Mouse (Mus musculus) hindbrain, embryonic 12.5 days (tissue): ENCODE measurements around the gene Il2rb. TPM values are rescaled to one million over a fixed set of nuclear protein-coding genes. Genes with fewer than 3 reads are reported as not detected.

ENCODE experiments used
- ATAC-seq: fragments of 200-750 bp; cut with Nextera tagmentation; 2 replicates; pipeline ENCODE4 v1.8.0; 2017; ENCODE audit warnings: moderate TSS enrichment; ENCODE audit not compliant: low FRiP score
- H3K27ac ChIP-seq: fragments of 300-500 bp; sonication (generic); 2 replicates; pipeline ENCODE4 v1.5.1; 2016; ENCODE audit warnings: mild to moderate bottlenecking
- H3K27me3 ChIP-seq: fragments of 300-500 bp; sonication (generic); 2 replicates; pipeline ENCODE4 v1.6.1; 2016; ENCODE audit warnings: mild to moderate bottlenecking
- H3K36me3 ChIP-seq: fragments of 300-500 bp; sonication (generic); 2 replicates; pipeline ENCODE4 v1.6.1; 2016; ENCODE audit warnings: mild to moderate bottlenecking
- H3K4me1 ChIP-seq: fragments of 300-500 bp; sonication (generic); 2 replicates; pipeline ENCODE4 v1.6.1; 2016
- H3K4me2 ChIP-seq: fragments of 300-500 bp; sonication (generic); replicated peaks from 2 replicates; pipeline ENCODE4 v1.6.1; 2016; ENCODE audit warnings: mild to moderate bottlenecking
- H3K4me3 ChIP-seq: fragments of 300-500 bp; sonication (generic); 2 replicates; pipeline ENCODE4 v1.5.1; 2016; ENCODE audit warnings: mild to moderate bottlenecking
- H3K9ac ChIP-seq: fragments of 300-500 bp; sonication (generic); 2 replicates; pipeline ENCODE4 v1.6.1; 2016; ENCODE audit warnings: mild to moderate bottlenecking, moderate library complexity
- H3K9me3 ChIP-seq: fragments of 300-500 bp; sonication (generic); replicated peaks from 2 replicates; pipeline ENCODE4 v1.6.1; 2016; ENCODE audit warnings: mild to moderate bottlenecking
- WGBS: fragments of 180-500 bp; shearing (Covaris S2); methylation state at CpG from one replicate; pipeline ENCODE4 v1.1.7; 2016; 5-methylcytosine and 5-hydroxymethylcytosine counted together
- polyA plus RNA-seq: library from polyadenylated mRNA; unstranded; fragments of >200 nt; fragmentation: Nextera tagmentation; extraction: Ambion mirVana; gene quantifications from 2 replicates; pipeline ENCODE4 v1.2.1, GENCODE M21; 2016

Gene Il2rb
- polyA plus RNA-seq, 1 experiment from 2014 or later: 0.14 TPM

DNA sequence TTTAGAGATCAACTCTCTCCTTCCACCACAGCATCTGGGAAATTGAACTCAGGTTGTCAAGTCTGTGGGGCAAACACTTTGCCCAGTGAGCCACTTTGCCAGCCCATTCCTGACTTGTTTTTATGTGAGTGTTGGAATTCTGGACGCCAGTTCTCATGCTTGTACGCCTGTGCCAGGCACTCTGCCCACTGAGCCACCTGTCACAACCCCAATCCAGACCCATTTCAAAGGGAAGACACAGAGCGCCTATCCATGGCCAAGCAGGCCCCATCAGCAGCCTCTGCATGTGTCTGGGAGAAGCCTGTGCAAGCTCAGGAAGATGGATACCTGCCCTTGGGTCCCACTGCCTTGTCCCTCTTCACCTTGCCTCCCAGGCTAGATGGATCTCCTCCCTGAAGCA, 3.8 kb downstream of the Il2rb start:
- WGBS: 90% methylated on average over 3 of the region's 3 CpGs
- ATAC-seq: no peak
- no peak overlapping the region for H3K9ac ChIP-seq

DNA sequence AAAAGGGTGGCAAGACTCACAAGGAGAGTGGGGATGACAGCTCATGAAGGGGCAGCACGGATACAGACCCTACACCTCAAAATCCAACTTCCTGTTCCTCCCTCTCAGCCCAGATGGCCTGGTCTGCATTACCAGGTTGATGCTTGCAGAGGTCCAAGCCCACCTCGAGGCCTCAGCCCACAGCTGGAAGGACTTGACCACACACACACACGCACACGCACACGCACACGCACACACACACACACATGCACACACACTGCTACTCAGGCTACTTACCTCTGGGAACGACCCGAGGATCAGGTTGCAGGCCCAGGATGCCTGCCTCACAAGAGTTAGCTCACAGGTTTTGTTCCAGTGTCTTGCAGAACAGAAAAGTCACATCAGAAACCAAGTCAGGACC, 5.2 kb downstream of the Il2rb start:
- no peaks in the 10 kb centered on the region for H3K27me3 ChIP-seq
- 76% methylated on average over 8 of the region's 8 CpGs for WGBS
- no peaks in the 10 kb centered on the region for H3K36me3 ChIP-seq
- no peak overlapping the region for H3K27ac ChIP-seq
- no peak overlapping the region for H3K9ac ChIP-seq
- no peak overlapping the region for H3K4me3 ChIP-seq
- peaks cover 3% of the 10 kb centered on the region; the same call in 1 of the 2 replicates for H3K4me1 ChIP-seq
- no peak overlapping the region for H3K4me2 ChIP-seq
- no peak for ATAC-seq
- no peaks in the 10 kb centered on the region for H3K9me3 ChIP-seq

More for the DNA sequence above, 3.8 kb downstream of the Il2rb start:
- H3K27ac ChIP-seq: no peak overlapping the region
- no peak overlapping the region for H3K4me2 ChIP-seq
- no peaks in the 10 kb centered on the region for H3K36me3 ChIP-seq
- no peak overlapping the region for H3K4me3 ChIP-seq
- H3K9me3 ChIP-seq: no peaks in the 10 kb centered on the region
- H3K4me1 ChIP-seq: peaks cover 3% of the 10 kb centered on the region; the same call in 1 of the 2 replicates
- no peaks in the 10 kb centered on the region for H3K27me3 ChIP-seq

DNA sequence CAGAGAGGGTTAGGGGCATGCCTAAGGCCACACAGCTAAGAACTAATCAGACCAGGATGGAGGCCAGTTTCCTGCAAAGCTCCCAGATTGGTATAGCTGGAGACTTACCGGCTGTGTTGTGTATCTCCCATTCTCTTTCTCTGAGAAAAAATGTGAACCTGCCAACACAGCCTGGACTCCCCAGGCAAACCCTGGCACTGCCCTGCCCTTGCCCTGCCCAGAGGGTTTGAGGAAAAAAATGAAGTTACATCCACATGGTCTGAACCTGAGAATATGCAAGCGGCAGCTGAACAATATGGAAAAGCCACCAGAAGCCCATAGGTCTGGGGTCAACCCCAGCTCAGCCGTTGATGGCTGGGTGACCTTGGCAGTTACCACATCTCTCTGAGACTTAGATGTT, 5.8 kb downstream of the Il2rb start:
- 81% methylated on average over 3 of the region's 3 CpGs for WGBS
- Histone ChIP-seq H3K27ac (no peak overlapping the region), H3K4me3 (no peak overlapping the region), H3K4me1 (peaks cover 3% of the 10 kb centered on the region; the same call in 1 of the 2 replicates), H3K9ac (no peak overlapping the region), H3K27me3 (no peaks in the 10 kb centered on the region), H3K9me3 (no peaks in the 10 kb centered on the region), H3K36me3 (no peaks in the 10 kb centered on the region), H3K4me2 (no peak overlapping the region)
- ATAC-seq: no peak

DNA sequence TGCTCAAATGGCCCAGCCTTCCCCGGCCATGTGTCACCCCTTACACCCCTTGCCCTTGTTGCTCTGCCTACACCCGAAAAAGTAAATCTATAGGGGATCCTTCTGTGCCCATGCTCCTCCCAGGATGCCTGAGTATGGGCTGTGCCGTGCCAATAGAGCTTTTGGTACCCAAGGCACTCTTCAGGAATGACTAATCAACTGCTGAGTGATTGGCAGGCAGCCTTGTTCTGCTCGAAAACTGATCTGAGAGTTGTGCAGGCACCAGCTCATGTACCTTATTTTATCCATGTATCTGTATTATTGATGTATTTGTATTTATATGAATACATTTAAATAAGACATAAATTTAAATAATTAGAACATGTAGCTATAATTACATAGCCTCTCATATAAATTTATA, 8.0 kb downstream of the Il2rb start:
- no peak for ATAC-seq
- Histone ChIP-seq H3K9ac (no peak overlapping the region), H3K4me2 (no peak overlapping the region), H3K36me3 (no peaks in the 10 kb centered on the region), H3K27me3 (no peaks in the 10 kb centered on the region), H3K4me3 (no peak overlapping the region), H3K4me1 (peaks cover 3% of the 10 kb centered on the region; the same call in 1 of the 2 replicates), H3K27ac (no peak overlapping the region), H3K9me3 (no peaks in the 10 kb centered on the region)
- WGBS: 76% methylated on average over 4 of the region's 4 CpGs

DNA sequence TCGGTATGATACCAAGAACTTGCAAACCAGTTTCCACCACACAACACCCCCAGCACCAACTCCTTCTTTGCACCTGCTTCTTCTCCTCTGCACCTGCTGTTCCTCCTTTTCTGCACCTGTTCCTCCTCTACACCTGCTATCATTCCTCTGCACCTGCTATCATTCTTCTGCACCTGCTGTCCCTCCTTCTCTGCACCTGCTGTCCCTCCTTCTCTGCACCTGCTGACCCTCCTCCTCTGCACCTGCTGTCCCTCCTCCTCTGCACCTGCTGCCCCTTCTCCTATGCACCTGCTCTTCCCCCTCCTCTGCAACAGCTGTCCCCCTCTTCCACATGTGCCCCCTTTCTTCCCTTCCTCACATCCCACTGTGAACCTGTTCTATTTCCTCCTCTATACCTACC, 8.5 kb downstream of the Il2rb start:
- no peaks in the 10 kb centered on the region for H3K36me3 ChIP-seq
- peaks cover 3% of the 10 kb centered on the region; the same call in 1 of the 2 replicates for H3K4me1 ChIP-seq
- H3K4me3 ChIP-seq: no peak overlapping the region
- WGBS: 93% methylated on average over 1 of the region's 1 CpGs
- no peak for ATAC-seq
- H3K27me3 ChIP-seq: no peaks in the 10 kb centered on the region
- H3K9ac ChIP-seq: no peak overlapping the region
- no peak overlapping the region for H3K4me2 ChIP-seq
- H3K27ac ChIP-seq: no peak overlapping the region
- no peaks in the 10 kb centered on the region for H3K9me3 ChIP-seq

DNA sequence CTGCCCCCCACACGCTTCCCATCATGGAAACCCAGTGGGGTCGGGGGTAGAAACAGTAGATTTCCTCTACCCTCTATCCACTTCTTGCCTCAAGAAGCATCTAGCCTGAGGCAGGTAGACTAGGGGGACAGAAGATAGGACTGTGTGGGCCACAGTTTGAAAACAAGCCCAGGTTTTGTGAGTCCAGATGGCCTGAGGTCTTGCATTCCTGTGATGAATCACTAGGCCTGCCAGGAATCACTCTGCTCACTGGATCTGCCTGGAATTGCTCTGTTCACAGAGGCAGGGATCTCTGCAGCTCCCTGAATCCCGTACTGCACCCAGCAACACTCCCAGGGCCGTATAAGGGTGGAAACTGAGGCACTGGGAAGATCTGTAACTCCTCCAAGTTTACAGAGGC, 11.8 kb downstream of the Il2rb start:
- no peaks in the 10 kb centered on the region for H3K9me3 ChIP-seq
- no peak overlapping the region for H3K4me3 ChIP-seq
- no peak overlapping the region for H3K4me2 ChIP-seq
- H3K36me3 ChIP-seq: no peaks in the 10 kb centered on the region
- no peaks in the 10 kb centered on the region for H3K4me1 ChIP-seq
- no peak for ATAC-seq
- no peak overlapping the region for H3K27ac ChIP-seq
- WGBS: 79% methylated on average over 4 of the region's 4 CpGs
- H3K27me3 ChIP-seq: no peaks in the 10 kb centered on the region
- H3K9ac ChIP-seq: no peak overlapping the region

DNA sequence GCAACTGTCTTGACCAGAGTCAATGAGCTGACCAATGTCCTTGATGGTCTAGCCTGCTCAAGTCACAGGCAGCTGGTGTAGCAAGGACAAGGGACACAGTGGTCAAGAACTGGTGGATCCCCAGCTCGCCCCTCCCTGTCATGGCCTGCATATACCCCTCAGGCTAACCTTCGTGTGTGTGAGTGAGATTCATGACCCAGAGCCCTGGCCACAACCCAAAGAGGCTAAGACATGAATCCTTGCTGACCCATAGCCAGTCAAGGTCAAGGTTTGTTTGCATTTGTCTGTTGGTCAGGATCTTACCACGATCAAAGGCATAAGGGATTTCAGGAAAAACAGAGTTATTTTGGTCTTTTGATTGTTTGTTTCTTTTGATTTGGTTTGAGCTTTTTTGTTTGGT, 12.6 kb downstream of the Il2rb start:
- ATAC-seq: no peak
- H3K9me3 ChIP-seq: no peaks in the 10 kb centered on the region
- WGBS: 75% methylated on average over 3 of the region's 3 CpGs
- H3K9ac ChIP-seq: no peak overlapping the region
- H3K4me3 ChIP-seq: no peak overlapping the region
- H3K4me2 ChIP-seq: no peak overlapping the region
- no peaks in the 10 kb centered on the region for H3K27me3 ChIP-seq
- no peak overlapping the region for H3K27ac ChIP-seq
- no peaks in the 10 kb centered on the region for H3K4me1 ChIP-seq
- H3K36me3 ChIP-seq: no peaks in the 10 kb centered on the region

DNA sequence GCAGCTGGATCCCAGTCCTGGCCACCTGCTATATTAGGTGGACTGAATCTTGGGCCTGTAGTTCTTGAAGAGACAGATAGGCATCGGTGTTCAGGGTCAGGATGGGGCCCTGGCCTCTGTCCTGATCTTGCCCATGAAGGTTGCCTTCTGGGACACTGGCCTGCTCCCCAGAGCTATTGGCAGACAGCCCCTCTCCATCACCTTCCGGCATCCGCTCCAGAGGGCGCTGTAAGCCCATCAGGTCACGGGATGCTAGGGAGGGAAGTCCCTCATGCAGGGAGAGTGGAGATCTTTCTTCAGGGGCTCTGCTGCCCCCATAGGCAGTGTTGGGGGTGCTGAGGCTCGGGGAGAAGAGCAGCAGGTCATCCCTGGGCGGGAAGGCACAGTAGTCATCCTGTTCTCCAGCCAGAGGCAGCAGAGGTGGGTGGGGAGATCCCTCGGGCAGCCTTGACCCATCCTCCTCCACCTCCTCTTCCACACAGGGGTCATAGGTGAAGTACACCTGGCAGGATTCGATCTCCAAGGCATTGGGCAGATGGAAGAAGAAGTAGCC, 13.5 kb downstream of the Il2rb start:
- WGBS: 58% methylated on average over 9 of the region's 9 CpGs
- Histone ChIP-seq H3K4me3 (no peak overlapping the region), H3K4me1 (no peaks in the 10 kb centered on the region), H3K27ac (no peak overlapping the region), H3K27me3 (no peaks in the 10 kb centered on the region), H3K9me3 (no peaks in the 10 kb centered on the region), H3K9ac (no peak overlapping the region), H3K4me2 (no peak overlapping the region), H3K36me3 (no peaks in the 10 kb centered on the region)
- ATAC-seq: no peak

DNA sequence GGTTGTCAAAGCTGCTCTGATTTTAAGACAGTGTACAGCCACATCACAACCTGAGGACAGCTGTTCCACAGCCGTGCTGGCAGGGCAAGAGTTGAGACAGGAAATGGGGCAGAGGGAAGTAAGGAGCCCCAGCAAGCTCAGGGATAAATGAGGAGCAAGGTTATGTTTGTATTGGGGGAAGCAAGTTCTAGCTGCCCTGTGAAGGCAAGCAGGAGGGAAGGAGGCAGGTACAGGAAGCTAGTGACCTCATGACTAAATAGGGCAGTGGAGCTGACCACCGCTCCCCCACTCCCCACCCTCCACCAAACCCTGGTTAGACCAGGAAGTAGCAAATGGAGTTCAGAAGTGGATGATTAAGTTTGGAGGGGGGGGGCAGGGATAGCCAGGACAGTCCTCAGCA, 14.1 kb downstream of the Il2rb start:
- 83% methylated on average over 2 of the region's 2 CpGs for WGBS
- no peak overlapping the region for H3K9ac ChIP-seq
- ATAC-seq: no peak
- H3K27me3 ChIP-seq: 0 out of 2 replicates have a peak, but pooled peaks cover 2% of the 10 kb centered on the region
- H3K4me2 ChIP-seq: no peak overlapping the region
- H3K27ac ChIP-seq: no peak overlapping the region
- no peak overlapping the region for H3K4me3 ChIP-seq
- H3K9me3 ChIP-seq: no peaks in the 10 kb centered on the region
- no peaks in the 10 kb centered on the region for H3K4me1 ChIP-seq
- H3K36me3 ChIP-seq: no peaks in the 10 kb centered on the region

DNA sequence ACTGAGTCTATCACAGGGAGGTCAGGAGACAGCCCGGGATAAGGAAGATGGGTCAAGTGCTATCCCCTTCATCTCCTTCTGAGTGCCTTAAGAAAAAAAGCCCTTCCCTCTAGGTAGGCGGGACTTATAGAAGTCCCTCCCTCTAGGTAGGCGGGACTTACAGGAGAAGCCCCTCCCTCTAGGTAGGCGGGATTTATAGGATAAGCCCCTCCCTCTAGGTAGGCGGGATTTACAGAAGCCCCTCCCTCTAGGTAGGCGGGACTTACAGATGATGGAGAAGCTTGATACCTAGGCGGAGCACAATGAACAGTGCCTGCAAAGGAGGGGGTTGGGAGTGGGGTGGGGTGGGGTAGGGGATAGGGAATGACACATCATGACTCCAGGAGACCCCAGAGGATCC, 15.0 kb downstream of the Il2rb start:
- no peak overlapping the region for H3K4me3 ChIP-seq
- no peaks in the 10 kb centered on the region for H3K36me3 ChIP-seq
- 70% methylated on average over 7 of the region's 7 CpGs for WGBS
- no peak overlapping the region for H3K27ac ChIP-seq
- H3K27me3 ChIP-seq: 0 out of 2 replicates have a peak, but pooled peaks cover 2% of the 10 kb centered on the region
- H3K9ac ChIP-seq: no peak overlapping the region
- no peaks in the 10 kb centered on the region for H3K4me1 ChIP-seq
- H3K9me3 ChIP-seq: no peaks in the 10 kb centered on the region
- ATAC-seq: no peak
- no peak overlapping the region for H3K4me2 ChIP-seq

DNA sequence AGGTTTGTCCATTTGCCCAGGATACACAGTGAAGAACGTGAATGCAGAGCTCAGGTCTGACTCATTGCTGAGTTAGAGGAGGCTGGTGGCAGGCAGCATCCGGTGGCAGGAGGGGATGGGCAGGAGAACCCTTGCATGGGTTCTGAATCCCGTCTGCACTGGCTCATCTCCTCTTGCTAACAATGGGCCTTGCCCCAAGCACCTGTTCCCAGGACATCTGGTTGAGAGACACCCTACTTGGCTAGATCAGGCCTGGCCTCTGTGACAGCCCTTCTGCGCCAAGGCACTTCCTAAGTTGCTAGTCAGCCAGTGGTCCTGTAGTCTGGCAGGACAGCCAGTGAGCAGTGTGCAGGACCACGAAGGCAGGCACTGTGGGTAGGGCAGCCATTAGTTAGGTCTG, 15.6 kb downstream of the Il2rb start:
- H3K27ac ChIP-seq: no peak overlapping the region
- no peaks in the 10 kb centered on the region for H3K9me3 ChIP-seq
- H3K36me3 ChIP-seq: no peaks in the 10 kb centered on the region
- ATAC-seq: no peak
- no peak overlapping the region for H3K4me2 ChIP-seq
- H3K4me3 ChIP-seq: no peak overlapping the region
- no peaks in the 10 kb centered on the region for H3K4me1 ChIP-seq
- H3K27me3 ChIP-seq: 0 out of 2 replicates have a peak, but pooled peaks cover 2% of the 10 kb centered on the region
- 75% methylated on average over 5 of the region's 5 CpGs for WGBS
- no peak overlapping the region for H3K9ac ChIP-seq

DNA sequence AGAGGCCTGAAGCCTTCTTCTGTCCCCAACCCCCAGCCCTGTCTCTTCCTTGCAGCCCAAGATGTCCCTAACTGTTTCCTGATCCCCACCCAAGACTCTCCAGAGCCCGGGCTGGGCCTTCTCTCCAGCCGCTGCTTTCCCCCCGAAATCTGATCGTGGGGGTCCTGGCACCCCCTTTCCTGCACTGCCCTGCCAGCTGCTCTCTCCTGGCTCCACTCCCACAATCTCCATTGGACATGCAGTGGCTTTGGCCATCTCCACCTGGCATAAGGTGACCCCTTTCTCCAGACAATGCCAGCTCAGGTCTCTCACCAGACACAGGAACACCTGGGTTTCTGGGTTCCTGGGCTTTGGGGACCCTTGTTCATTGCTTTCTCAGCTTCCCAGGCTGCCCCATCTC, 17.0 kb downstream of the Il2rb start:
- Histone ChIP-seq H3K4me1 (no peaks in the 10 kb centered on the region), H3K27ac (no peak overlapping the region), H3K4me3 (no peak overlapping the region), H3K9ac (no peak overlapping the region), H3K4me2 (no peak overlapping the region), H3K9me3 (no peaks in the 10 kb centered on the region), H3K27me3 (0 out of 2 replicates have a peak, but pooled peaks cover 2% of the 10 kb centered on the region), H3K36me3 (no peaks in the 10 kb centered on the region)
- WGBS: 88% methylated on average over 4 of the region's 4 CpGs
- no peak for ATAC-seq

DNA sequence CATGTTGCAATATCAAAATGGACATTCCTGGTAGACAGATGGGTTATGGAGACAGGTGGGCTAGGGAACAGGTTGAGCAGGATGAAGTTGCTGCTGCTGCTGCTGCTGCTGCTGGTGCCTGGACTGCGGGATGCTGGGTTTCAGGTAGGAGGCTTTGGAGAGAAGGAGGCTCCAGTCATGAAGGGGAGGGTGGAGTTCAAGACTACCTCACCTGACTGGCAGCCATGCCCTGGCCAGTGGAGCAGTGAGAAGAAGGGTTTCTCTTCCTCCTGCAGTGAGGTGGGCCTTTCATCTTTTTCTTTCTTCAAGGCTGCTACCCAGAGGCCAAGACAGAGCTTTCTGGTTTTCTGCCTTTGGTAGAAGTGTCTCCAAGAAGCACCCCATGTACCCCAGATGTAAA, 18.2 kb downstream of the Il2rb start:
- Histone ChIP-seq H3K9ac (no peak overlapping the region), H3K27me3 (0 out of 2 replicates have a peak, but pooled peaks cover 2% of the 10 kb centered on the region), H3K4me1 (no peaks in the 10 kb centered on the region), H3K4me2 (no peak overlapping the region), H3K4me3 (no peak overlapping the region), H3K36me3 (no peaks in the 10 kb centered on the region), H3K27ac (no peak overlapping the region), H3K9me3 (no peaks in the 10 kb centered on the region)
- 93% methylated on average over 1 of the region's 1 CpGs for WGBS
- no peak for ATAC-seq
